Mouse (Mus musculus) megakaryocyte-erythroid progenitor cell, adult 5-6 weeks (primary cell): ENCODE results near the gene Snrpc. TPM values are rescaled to one million over a fixed set of nuclear protein-coding genes. Genes with fewer than 3 reads are reported as not detected.
A peak's percentile ranks its signal among the peaks of the same experiment; 100 is the strongest.

ENCODE experiments used
- ATAC-seq: replicated peaks from 2 replicates; pipeline ENCODE4 v1.8.0; 2016; ENCODE audit warnings: mild to moderate bottlenecking, inconsistent platforms; ENCODE audit not compliant: severe bottlenecking, poor library complexity, low FRiP score, low TSS enrichment
- total RNA-seq, 2 experiments: library from RNA; stranded (forward) in 1 of 2; stranded (reverse) in 1 of 2; fragments of 200-1000, 215-1000 nt in 1 of 2; fragments of >200 nt in 1 of 2; fragmentation: Nextera tagmentation in 1 of 2; gene quantifications; 2 replicates each; pipeline ENCODE4 v1.2.3; 2014 to 2017

Snrpc gene
- total RNA-seq, 2 experiments from 2014 or later: 157 to 260 TPM

GRCm38 (mm10) chr17:27856798-27857648 lies 19.1 kb downstream of the Snrpc start:
- ATAC-seq: 0 out of 2 replicates have a peak, but pooled peaks have one; percentile 4

GRCm38 (mm10) chr17:27857649-27858475 lies 19.9 kb downstream of the Snrpc start:
- ATAC-seq: peak; percentile 73

GRCm38 (mm10) chr17:27859131-27859530 lies 21.2 kb downstream of the Snrpc start:
- peak; percentile 78 for ATAC-seq

DNA sequence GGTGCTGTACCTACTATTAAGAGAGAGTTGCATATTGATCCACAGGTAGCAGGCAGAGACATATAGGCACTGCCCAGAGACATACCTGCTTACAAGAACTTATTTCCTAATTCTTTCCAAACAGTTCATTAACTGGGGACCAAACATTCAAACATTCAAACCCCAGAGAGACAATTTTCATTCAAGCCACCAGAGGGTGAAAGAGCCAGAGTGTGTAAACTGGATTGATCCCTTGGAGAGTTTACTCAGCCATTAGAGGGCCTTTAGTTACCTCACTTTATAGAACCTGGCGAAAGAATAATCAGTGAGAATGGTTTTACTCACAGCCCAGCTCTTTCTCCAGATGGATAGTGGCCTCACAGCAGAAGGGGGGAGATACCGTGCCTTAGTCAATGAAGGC lies 27.5 kb downstream of the Snrpc start:
- no peak for ATAC-seq

GRCm38 (mm10) chr17:27866737-27867136 lies 28.8 kb downstream of the Snrpc start:
- ATAC-seq: no peak

DNA sequence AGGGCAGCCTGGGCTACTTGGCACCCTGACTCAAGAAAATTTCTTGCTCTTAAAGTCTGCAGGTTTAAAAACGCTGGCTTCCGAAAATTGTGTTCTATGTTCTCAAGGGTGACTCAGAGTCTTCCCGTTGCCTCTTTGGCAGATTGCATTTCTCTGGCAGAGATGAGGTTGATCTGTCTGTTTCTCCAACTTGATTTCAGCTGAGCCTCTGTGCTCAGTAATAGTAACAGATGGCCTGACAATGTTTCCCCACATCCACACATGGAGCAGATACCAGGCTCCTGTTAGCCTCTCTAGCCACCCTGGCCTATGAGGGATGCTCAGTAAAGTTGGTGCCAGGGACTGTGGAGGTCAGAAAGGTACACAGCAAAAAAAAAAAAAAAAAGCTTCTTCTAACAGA lies 33.9 kb downstream of the Snrpc start:
- no peak for ATAC-seq

DNA sequence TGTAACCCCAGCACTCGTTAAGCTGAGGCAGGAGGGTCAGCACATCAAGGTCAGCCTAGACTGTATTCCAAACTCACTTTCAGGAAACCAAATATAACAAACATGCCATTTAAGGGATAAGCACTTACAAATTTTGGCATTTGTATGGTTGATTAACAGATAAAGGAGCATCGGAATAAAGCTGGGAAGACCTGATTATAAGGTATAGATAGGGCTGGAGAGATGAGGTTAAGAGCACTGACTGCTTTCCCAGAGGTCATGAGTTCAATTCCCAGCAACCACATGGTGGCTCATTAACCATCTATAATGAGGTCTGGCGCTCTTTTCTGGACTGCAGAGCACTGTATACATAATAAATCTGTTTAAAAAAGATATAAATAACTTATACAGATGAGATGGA lies 35.6 kb downstream of the Snrpc start:
- no peak for ATAC-seq

- peak; percentile 76 for ATAC-seq
Measured at GRCm38 (mm10) chr17:27874510-27874909, 36.6 kb downstream of the Snrpc start.

- 0 out of 2 replicates have a peak, but pooled peaks have one; percentile 38 for ATAC-seq
Measured at GRCm38 (mm10) chr17:27881518-27881917, 43.6 kb downstream of the Snrpc start.

DNA sequence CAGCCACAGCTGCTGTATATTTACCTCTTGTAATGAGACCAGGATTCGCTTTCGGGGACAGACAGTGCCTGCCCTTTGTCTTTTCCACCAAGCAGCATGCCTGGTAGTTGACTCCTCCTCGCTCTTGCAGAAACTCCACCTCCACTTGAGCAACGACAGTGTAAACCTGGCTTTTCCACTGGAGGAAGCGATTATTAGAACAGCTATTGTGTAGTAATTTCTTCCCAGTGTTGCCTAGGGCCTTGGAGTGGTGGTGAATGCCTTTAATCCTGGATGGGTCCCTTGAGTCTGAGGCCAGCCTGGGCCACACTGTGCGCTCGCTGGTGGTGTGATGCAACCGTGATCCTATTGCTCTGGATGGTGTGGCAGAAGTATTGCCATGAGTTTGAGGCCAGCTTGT lies 45.2 kb downstream of the Snrpc start:
- no peak for ATAC-seq

DNA sequence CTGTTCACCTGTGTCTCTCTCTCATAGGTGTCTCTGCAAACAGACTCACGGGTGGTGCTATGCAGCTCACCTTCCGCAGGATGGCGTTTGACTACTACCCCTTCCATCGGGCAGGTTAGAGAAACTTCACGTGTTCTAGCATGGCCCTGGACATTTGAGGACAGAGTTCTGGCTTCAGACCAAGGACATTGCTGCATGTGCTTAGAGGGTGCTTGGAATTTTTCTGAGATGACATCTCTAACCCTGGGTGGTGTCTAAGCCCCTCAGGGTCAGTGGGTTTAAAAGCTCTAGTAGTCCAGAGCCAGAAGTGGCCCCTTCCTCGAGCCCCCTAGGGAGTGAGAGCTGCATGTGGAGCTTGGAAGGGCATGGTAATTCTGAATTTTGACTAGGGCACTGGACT lies 46.0 kb downstream of the Snrpc start:
- no peak for ATAC-seq

DNA sequence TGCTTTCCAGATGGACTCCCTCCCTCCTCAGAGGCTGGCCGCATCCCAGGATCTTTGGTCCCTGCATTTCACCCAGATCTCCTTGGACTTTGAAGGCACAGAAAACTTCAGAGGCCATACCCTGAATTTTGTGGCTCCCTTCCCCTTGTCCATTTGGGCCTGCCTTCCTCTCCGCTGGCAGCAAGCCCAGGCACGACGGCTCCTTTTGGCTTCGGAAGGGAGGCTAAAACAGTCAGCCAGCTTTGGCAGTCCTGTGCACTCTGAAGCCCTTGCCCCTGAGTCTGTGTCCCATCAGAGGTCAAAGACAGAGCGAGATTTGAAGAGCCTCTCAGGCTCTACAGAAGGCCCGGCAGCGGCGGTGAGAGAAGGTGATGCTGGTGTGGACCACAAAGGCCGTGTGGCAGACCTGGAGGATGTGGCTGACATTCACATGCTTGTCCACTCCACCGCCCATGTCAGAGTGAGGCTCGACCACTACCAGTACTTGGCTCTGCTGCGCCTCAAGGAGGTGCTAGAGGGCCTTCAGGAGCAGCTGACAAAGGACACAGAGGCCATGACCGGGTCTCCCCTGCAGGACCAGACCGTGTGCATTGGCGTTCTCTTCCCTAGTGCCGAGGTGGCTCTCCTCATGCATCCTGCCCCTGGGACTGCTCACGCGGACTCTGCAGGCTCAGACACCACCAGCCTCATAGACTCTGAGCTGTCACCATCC lies 48.7 kb downstream of the Snrpc start:
- ATAC-seq: no peak

Other genes with a start within 250 kb of the Snrpc start
- 78.3 and 78.9 TPM in 2 replicates for gene Nudt3, start 214.7 kb upstream of the Snrpc start, total RNA-seq (2014; fragmentation: Nextera tagmentation)
- 143 and 144 TPM in 2 replicates for gene Nudt3, start 214.7 kb upstream of the Snrpc start, total RNA-seq (2017)
- gene RPS10-NUDT3, start 202.9 kb upstream of the Snrpc start, total RNA-seq (2014; fragmentation: Nextera tagmentation): not detected in 2 replicates
- gene RPS10-NUDT3, start 202.9 kb upstream of the Snrpc start, total RNA-seq (2017): not detected in 2 replicates
- 2,733 and 3,098 TPM in 2 replicates for gene Rps10, start 201.5 kb upstream of the Snrpc start, total RNA-seq (2014; fragmentation: Nextera tagmentation)
- 2,912 and 3,218 TPM in 2 replicates for gene Rps10, start 201.5 kb upstream of the Snrpc start, total RNA-seq (2017)
- 0.64 TPM in 1 of 2 replicates, not detected in the other for gene Pacsin1, start 182.6 kb upstream of the Snrpc start, total RNA-seq (2014; fragmentation: Nextera tagmentation)
- gene Pacsin1, start 182.6 kb upstream of the Snrpc start, total RNA-seq (2017): 0.11 TPM in 1 of 2 replicates, not detected in the other
- gene Spdef, start 109.2 kb upstream of the Snrpc start, total RNA-seq (2014; fragmentation: Nextera tagmentation): not detected in 2 replicates
- not detected in 2 replicates for gene Spdef, start 109.2 kb upstream of the Snrpc start, total RNA-seq (2017)
- gene D17Wsu92e, start 17.5 kb upstream of the Snrpc start, total RNA-seq (2014; fragmentation: Nextera tagmentation): 66.2 and 76.6 TPM in 2 replicates
- 90.1 and 90.5 TPM in 2 replicates for gene D17Wsu92e, start 17.5 kb upstream of the Snrpc start, total RNA-seq (2017)
- gene Uhrf1bp1, start 18.3 kb downstream of the Snrpc start, total RNA-seq (2014; fragmentation: Nextera tagmentation): 28.6 and 28.8 TPM in 2 replicates
- 14.1 and 15.1 TPM in 2 replicates for gene Uhrf1bp1, start 18.3 kb downstream of the Snrpc start, total RNA-seq (2017)
- 45.3 and 62.4 TPM in 2 replicates for gene Anks1, start 71.2 kb downstream of the Snrpc start, total RNA-seq (2014; fragmentation: Nextera tagmentation)
- 21.0 and 21.1 TPM in 2 replicates for gene Anks1, start 71.2 kb downstream of the Snrpc start, total RNA-seq (2017)
- 42.6 and 44.6 TPM in 2 replicates for gene Taf11, start 71.7 kb downstream of the Snrpc start, total RNA-seq (2014; fragmentation: Nextera tagmentation)
- 38.1 and 40.8 TPM in 2 replicates for gene Taf11, start 71.7 kb downstream of the Snrpc start, total RNA-seq (2017)
- 2.2 TPM in 1 of 2 replicates, not detected in the other for gene Tcp11, start 242.5 kb downstream of the Snrpc start, total RNA-seq (2014; fragmentation: Nextera tagmentation)
- gene Tcp11, start 242.5 kb downstream of the Snrpc start, total RNA-seq (2017): 0.09 and 0.50 TPM in 2 replicates